Mouse (Mus musculus): Measurements from ENCODE around the gene Olfr875.

DNA sequence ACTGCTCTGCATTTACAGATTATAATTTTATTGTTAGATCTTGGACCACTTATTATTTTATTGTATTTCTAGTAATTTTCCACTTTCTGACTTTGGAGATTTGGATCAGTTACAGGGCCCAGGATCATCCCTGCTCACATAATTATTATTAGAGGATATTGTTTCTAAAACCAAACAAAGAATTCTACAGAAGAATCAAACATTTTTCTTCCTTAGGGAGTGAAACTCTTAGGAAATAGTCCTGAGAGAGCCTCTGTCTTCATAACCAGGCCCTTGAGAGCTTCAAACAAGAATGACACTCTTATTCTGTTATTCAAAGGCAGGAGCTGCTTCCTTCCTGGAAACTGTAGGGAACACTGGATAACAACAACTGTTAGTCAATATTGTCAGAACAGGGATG is 31.1 kb downstream of the Olfr875 start, which contains the start of gene Olfr876:
- TF ChIP-seq POLR2A (IDR thresholded peaks at IDR 0.05; ENCODE audit: insufficient read length, low read depth) (no peak), TCF12 (IDR thresholded peaks at IDR 0.05; ENCODE audit: insufficient read depth, poor library complexity, severe bottlenecking) (no peak), POLR2AphosphoS2 (IDR thresholded peaks at IDR 0.05; ENCODE audit: insufficient read length, low read depth) (no peak), E2F4 (IDR thresholded peaks at IDR 0.05; ENCODE audit: insufficient read depth) (no peak), USF1 (IDR thresholded peaks at IDR 0.05; ENCODE audit: low read depth) (no peak), MAX (IDR thresholded peaks at IDR 0.05; ENCODE audit: low read depth) (no peak), MYOG (IDR thresholded peaks at IDR 0.05; ENCODE audit: control insufficient read depth in 1 of 3, insufficient read depth in 1 of 3, insufficient read length in 2 of 3, low read depth in 2 of 3) (no peak)

Data from myocyte (in vitro differentiated cells).